Mouse (Mus musculus) effector memory CD4-positive, alpha-beta T cell, adult 5 months (primary cell): Measurements from ENCODE around the gene Wdr81. TPM values are rescaled to one million over a fixed set of nuclear protein-coding genes. Genes with fewer than 3 reads are reported as not detected.

Experiments
- polyA plus RNA-seq: library from polyadenylated mRNA; unstranded; fragments of 100-300 nt; shearing (Covaris generic); gene quantifications from one replicate; pipeline ENCODE4 v1.2.1, GENCODE M21; 2017

Gene Wdr81
- polyA plus RNA-seq, result 9.1 TPM

GRCm38 (mm10) chr11:75453991-75454930 lies at the start of gene Wdr81:
Gene Wdr81 (minus strand): TSS chr11:75454717.

DNA sequence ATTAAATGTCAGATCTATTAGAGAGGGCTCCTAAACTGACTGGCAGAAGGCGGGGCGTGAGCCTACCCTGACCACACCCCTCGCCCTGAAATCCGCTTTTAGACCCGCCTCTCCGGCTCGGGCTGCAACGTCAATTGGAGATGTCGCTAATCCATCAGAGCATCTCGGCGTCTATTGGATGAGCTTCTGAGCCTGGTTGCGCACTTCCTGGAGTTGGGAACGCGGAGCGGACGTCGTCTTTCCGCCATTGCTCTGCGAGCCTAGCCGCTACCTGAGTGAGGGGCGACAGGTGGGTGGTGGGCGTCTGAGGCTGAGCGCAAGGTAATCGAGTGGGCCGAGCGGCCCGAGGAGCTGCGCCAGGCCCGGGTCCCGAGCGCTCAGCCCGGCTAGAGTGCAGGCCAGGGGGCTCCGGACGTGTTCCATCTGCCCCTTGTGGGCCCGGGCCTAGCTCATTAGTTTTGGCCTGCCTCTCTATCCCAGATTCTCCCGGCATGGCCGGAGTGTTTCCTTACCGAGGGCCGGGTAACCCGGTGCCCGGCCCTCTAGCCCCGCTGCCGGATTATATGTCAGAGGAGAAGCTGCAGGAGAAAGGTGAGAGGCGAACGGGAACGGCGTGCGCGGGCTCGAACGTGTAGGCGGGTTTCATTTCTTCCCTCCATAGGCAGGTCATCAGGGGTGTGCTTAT lies 32.2 kb upstream of the Wdr81 start, which contains the start of gene Prpf8:
TSS of gene Prpf8 (plus strand) at position 216 of the 685 bp plus-strand sequence.

DNA sequence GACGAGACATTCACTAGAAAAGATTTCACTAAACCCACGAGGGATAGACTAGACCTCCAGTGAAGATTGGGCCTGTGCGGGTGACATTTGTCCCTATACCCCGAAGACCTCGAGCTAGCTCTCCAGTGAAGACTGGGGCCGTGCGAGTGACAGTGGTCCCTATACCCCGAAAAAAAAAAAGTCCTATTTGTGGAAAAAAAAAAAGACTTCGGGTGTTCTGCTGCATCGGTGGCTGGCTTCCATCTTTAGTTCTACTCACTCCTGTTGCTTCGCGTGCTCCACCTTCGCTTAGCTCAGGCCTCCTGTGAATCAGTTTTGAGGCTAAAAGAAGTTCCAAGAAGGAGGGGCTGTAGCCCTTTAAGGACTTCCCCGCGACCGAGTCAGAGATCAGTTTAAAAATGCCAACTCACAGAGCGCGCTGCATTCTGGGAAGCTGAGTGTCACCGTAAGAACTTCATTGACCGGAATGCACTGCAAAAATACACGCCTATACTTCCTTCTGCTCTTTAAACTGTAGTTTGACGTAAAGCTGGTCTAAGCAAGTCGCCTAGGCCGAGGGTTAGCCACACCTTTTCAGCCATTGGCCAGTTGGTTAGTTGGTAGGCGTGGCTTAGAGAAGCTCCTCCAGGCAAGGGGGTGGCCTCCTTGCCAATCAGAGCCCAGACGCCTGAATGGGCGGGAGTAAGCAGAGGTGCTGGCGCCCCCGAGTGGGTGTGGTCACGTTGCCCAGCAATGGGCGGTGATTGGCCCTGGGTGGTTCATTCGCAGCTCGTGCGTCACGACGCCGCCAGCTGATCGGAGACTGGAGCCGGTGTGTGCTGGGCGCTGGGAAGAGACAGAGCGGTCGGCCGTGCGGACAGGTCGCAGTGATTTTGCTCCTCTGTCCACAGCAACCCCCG lies 6.6 kb upstream of the Wdr81 start, which contains the start of gene Tlcd2:
TSS of gene Tlcd2 (plus strand) at position 872 of the 899 bp plus-strand sequence.

GRCm38 (mm10) chr11:75439363-75439762 lies 15.2 kb downstream of the Wdr81 start, which contains the start of gene Serpinf2:
Gene Serpinf2 (minus strand): TSS chr11:75439591.

DNA sequence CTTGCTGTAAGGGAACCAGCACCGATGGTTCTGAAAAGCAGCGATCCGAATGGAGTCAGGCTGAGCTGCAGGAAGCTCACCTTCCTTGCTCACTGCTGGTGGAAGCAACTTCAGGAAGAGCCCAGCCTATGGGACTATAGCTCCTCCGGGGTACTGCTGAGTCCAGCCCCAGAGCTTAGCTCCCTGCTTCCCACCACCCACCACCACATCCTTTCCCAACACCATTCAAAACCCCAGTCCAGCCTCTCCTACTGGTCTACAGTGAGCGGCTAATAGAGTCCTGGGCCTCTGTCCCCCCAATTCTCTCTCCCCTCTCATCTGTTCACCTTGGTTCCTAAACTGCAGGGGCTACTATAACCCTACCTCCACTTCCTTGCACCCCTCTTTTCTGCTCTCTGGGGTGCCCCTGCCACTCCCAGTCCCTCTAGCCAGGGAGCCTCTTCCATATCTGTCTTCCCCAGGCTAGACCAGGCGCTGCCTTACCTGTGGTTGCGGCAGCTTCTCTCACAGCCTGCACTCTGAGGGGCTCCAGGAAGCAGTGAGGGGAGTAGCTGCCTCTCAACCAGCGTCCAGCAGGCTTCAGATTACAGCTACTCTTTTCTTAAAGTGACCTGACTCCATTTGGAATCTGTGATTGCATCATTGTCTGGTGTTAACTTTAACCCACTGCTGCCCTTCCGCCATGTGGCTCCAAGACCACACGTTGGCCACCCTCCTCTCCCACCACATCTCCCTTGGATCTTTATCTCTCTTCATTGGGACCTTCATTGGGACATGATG lies 32.3 kb downstream of the Wdr81 start, which contains the start of gene Serpinf1:
TSS of gene Serpinf1 (minus strand) at position 689 of the 780 bp plus-strand sequence.

Other genes starting within 250 kb of the Wdr81 start
- gene Rpa1, start 106.4 kb downstream of the Wdr81 start, polyA plus RNA-seq, result 101 TPM
- gene Smyd4, start 106.3 kb downstream of the Wdr81 start, polyA plus RNA-seq, result 20.9 TPM
- 0.65 TPM for gene Serpinf1, start 32.0 kb downstream of the Wdr81 start, polyA plus RNA-seq
- not detected for gene Serpinf2, start 15.1 kb downstream of the Wdr81 start, polyA plus RNA-seq
- gene Tlcd2, start 7.0 kb upstream of the Wdr81 start, polyA plus RNA-seq, result 2.9 TPM
- gene Prpf8, start 32.1 kb upstream of the Wdr81 start, polyA plus RNA-seq, result 47.3 TPM
- not detected for gene Rilp, start 55.4 kb upstream of the Wdr81 start, polyA plus RNA-seq
- not detected for gene Scarf1, start 58.8 kb upstream of the Wdr81 start, polyA plus RNA-seq
- 18.7 TPM for gene Slc43a2, start 77.0 kb upstream of the Wdr81 start, polyA plus RNA-seq
- gene Pitpna, start 133.4 kb upstream of the Wdr81 start, polyA plus RNA-seq, result 297 TPM
- gene Inpp5k, start 176.3 kb upstream of the Wdr81 start, polyA plus RNA-seq, result 76.3 TPM
- gene Myo1c, start 195.8 kb upstream of the Wdr81 start, polyA plus RNA-seq, result 14.9 TPM
- 82.3 TPM for gene Crk, start 224.5 kb upstream of the Wdr81 start, polyA plus RNA-seq